In the genomic region with DNA sequence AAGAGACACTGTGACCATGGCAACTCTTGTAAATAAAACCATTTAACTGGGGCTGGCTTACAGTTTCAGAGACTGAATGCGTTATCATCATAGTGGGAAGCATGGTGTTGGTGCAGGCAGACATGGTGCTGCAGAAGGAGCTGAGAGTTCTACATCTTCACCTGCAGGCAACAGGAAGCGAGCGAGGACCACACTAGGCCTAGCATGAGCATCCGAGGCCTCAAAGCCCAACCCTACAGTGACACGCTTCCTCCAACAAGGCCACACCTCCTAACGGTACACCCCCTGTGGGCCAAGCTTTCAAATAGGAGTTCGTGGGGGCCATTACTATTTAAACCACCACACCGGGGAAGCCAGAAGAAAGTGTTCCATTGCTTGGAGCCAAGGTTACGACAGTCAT, we compare ENCODE assay signal across 31 mouse cellular contexts. TPM values are rescaled to one million over a fixed set of nuclear protein-coding genes. Genes with fewer than 3 reads are reported as not detected.
DNase-seq lines count a peak whose midpoint lies in the region; ATAC-seq and TF ChIP-seq lines count a peak whose summit lies in the region.
"Had no signal": no experiment of that assay in that cellular context is flagged by ENCODE, and none has a peak within 500 bp of the region (broad histone marks: within the 10 kb centered on the region; RNA-seq: fewer than 3 reads in every experiment).

No protein-coding gene starts in this region.

- no peak overlapping the region for H3K4me2 ChIP-seq in lung, postnatal 0 days (replicated peaks; ENCODE audit: low read depth, low read length)
- H3K4me2 ChIP-seq: embryonic facial prominence, embryonic 12.5 days; heart, embryonic 11.5 days; hindbrain, embryonic 13.5 days; liver, embryonic 12.5 days; stomach, embryonic 15.5 days had no signal

- peaks cover 79% of the 10 kb centered on the region for H3K4me1 ChIP-seq in E14TG2a.4 (replicated peaks; ENCODE audit: low read depth, low read length)
- no peaks in the 10 kb centered on the region for H3K4me1 ChIP-seq in lung, postnatal 0 days (ENCODE audit: insufficient read depth, low read depth, low read length)
- H3K4me1 ChIP-seq: embryonic facial prominence, embryonic 12.5 days; liver, embryonic 12.5 days; stomach, embryonic 15.5 days had no signal

- TF ChIP-seq CTCF in E14TG2a.4 (conservative IDR thresholded peaks at IDR 0.05; ENCODE audit: low read length), result no peak
- TF ChIP-seq CTCF in lung, postnatal 0 days (IDR thresholded peaks at IDR 0.05), result no peak

- H3K36me3 ChIP-seq in E14TG2a.4 (ENCODE audit: insufficient read depth, low read length), result peaks cover 16% of the 10 kb centered on the region; the same call in 1 of the 2 replicates
- no peaks in the 10 kb centered on the region for H3K36me3 ChIP-seq in lung, postnatal 0 days (ENCODE audit: insufficient read depth, low read length)
- H3K36me3 ChIP-seq: embryonic facial prominence, embryonic 12.5 days; hindbrain, embryonic 13.5 days; liver, embryonic 12.5 days; stomach, embryonic 15.5 days had no signal

- H3K9me3 ChIP-seq in E14TG2a.4 (ENCODE audit: low read length), result no peaks in the 10 kb centered on the region
- H3K9me3 ChIP-seq in lung, postnatal 0 days (ENCODE audit: low read length), result no peaks in the 10 kb centered on the region
- H3K9me3 ChIP-seq: embryonic facial prominence, embryonic 12.5 days; hindbrain, embryonic 13.5 days; liver, embryonic 12.5 days; stomach, embryonic 15.5 days had no signal

- no peak overlapping the region for H3K9ac ChIP-seq in lung, postnatal 0 days (replicated peaks; ENCODE audit: low read depth)
- H3K9ac ChIP-seq: embryonic facial prominence, embryonic 12.5 days; hindbrain, embryonic 13.5 days; liver, embryonic 12.5 days; liver, postnatal 0 days; stomach, embryonic 15.5 days had no signal

- WGBS in lung, postnatal 0 days, result 88% methylated on average over 9 of the region's 9 CpGs

- H3K27ac ChIP-seq in lung, postnatal 0 days (ENCODE audit: low read length), result no peak overlapping the region
- H3K27ac ChIP-seq: embryonic facial prominence, embryonic 12.5 days; hindbrain, embryonic 13.5 days; layer of hippocampus, adult 2 months; liver, embryonic 12.5 days; macrophage; stomach, embryonic 15.5 days had no signal

- no peak for TF ChIP-seq EP300 in lung, postnatal 0 days (IDR thresholded peaks at IDR 0.05)

- H3K4me3 ChIP-seq in E14TG2a.4 (replicated peaks; ENCODE audit: low read length), result peak overlapping the region; percentile 18; the same call in 1 of the 2 replicates
- H3K4me3 ChIP-seq in lung, postnatal 0 days (ENCODE audit: low read depth, low read length), result no peak overlapping the region
- H3K4me3 ChIP-seq: embryonic facial prominence, embryonic 12.5 days; hindbrain, embryonic 13.5 days; layer of hippocampus, adult 2 months; liver, embryonic 12.5 days; stomach, embryonic 15.5 days had no signal

- peak; percentile 77 for ATAC-seq in inflammation-experienced regulatory T-cells, adult 6 months
- ATAC-seq in lung, postnatal 0 days, result no peak
- no peak for ATAC-seq in monocyte, adult 5-6 weeks (replicated peaks; ENCODE audit: insufficient number of reproducible peaks, low FRiP score, low TSS enrichment, poor library complexity, severe bottlenecking)
- ATAC-seq: forebrain, embryonic 14.5 days; liver, embryonic 12.5 days; liver, postnatal 0 days had no signal

- no peaks in the 10 kb centered on the region for H3K27me3 ChIP-seq in E14TG2a.4 (ENCODE audit: insufficient read depth, low read length)
- H3K27me3 ChIP-seq in lung, postnatal 0 days (replicated peaks; ENCODE audit: insufficient read depth, low read length), result no peaks in the 10 kb centered on the region
- H3K27me3 ChIP-seq: embryonic facial prominence, embryonic 12.5 days; hindbrain, embryonic 13.5 days; liver, embryonic 12.5 days; stomach, embryonic 15.5 days had no signal

- DNase-seq in spleen, adult 18-20 months, result peak; percentile 16 to 22
- DNase-seq in spleen, postnatal 4 days (ENCODE audit: low spot score in 2 of 2), result no peak
- DNase-seq in B cell, adult 2 months, result peak; percentile 54 to 58
- no peak for DNase-seq in lung, postnatal 0 days (ENCODE audit: low spot score)
- no peak for DNase-seq in yolk sac, embryonic 10.5 days (ENCODE audit: low spot score)
- DNase-seq: adrenal gland, adult 8-10 months; cerebellum, adult 8-10 months; cerebellum, postnatal 25 days; gastrocnemius, postnatal 25 days; heart, adult 18-20 months; heart, postnatal 4 days; kidney, adult 11 months; kidney, postnatal 25 days; layer of hippocampus, postnatal 36 days; left cerebral cortex, postnatal 4 days; liver, postnatal 0 days; midbrain, embryonic 14.5 days; right cerebral cortex, postnatal 4 days; thymus, adult 18-20 months; thymus, postnatal 25 days had no signal

RNA-seq across cellular contexts. Expression of a gene that starts 34.5 kb away (rescaled TPM):
- 10 to 100 TPM; 44.9 to 73.0 (median 47.1) TPM for polyA plus RNA-seq in inflammation-experienced regulatory T-cells, adult 6 months (2017; shearing (Covaris generic))
- polyA plus RNA-seq in lung, postnatal 0 days (2015; fragmentation: Nextera tagmentation; extraction: Ambion mirVana), result 45.2 and 46.8 TPM in 2 replicates
- total RNA-seq in monocyte, adult 5-6 weeks (2017), result 79.7 to 125 TPM (median 111 TPM) in 3 replicates

Comparison
In these comparisons a context has a peak if more than half of its experiments do, and no peak if none do; other contexts are left out.
1. DNase-seq: peak in spleen, adult 18-20 months (2 of 2) and B cell, adult 2 months (2 of 2); none in spleen, postnatal 4 days (0 of 2), lung, postnatal 0 days (single experiment) and yolk sac, embryonic 10.5 days (single experiment).